Mouse (Mus musculus) liver, embryonic 12.5 days (tissue): ENCODE measurements around the gene Zkscan5. TPM values are rescaled to one million over a fixed set of nuclear protein-coding genes. Genes with fewer than 3 reads are reported as not detected.
"Not testable (repeated sequence)": the region's sequence is repeated elsewhere in the genome, so short reads cannot be mapped to it uniquely, and the experiment has no call there.

Experiments used
- ATAC-seq: fragments of 200-750 bp; cut with Nextera tagmentation; 2 replicates; pipeline ENCODE4 v1.8.0; 2017; ENCODE audit warnings: moderate number of reproducible peaks, mild to moderate bottlenecking, moderate library complexity
- H3K27ac ChIP-seq: fragments of 300-500 bp; sonication (generic); 2 replicates; pipeline ENCODE4 v1.5.1; 2016; ENCODE audit warnings: mild to moderate bottlenecking
- H3K27me3 ChIP-seq: fragments of 300-500 bp; sonication (generic); replicated peaks from 2 replicates; pipeline ENCODE4 v1.6.1; 2016; ENCODE audit warnings: mild to moderate bottlenecking, moderate library complexity
- H3K36me3 ChIP-seq: fragments of 300-500 bp; sonication (generic); 2 replicates; pipeline ENCODE4 v1.6.1; 2016; ENCODE audit warnings: mild to moderate bottlenecking, moderate library complexity
- H3K4me1 ChIP-seq: fragments of 300-500 bp; sonication (generic); 2 replicates; pipeline ENCODE4 v1.6.1; 2016
- H3K4me2 ChIP-seq: fragments of 300-500 bp; sonication (generic); 2 replicates; pipeline ENCODE4 v1.6.1; 2016; ENCODE audit warnings: mild to moderate bottlenecking, moderate library complexity
- H3K4me3 ChIP-seq: fragments of 300-500 bp; sonication (generic); 2 replicates; pipeline ENCODE4 v1.5.1; 2016; ENCODE audit warnings: mild to moderate bottlenecking, moderate library complexity
- H3K9ac ChIP-seq: fragments of 300-500 bp; sonication (generic); 2 replicates; pipeline ENCODE4 v1.6.1; 2016; ENCODE audit warnings: mild to moderate bottlenecking, moderate library complexity
- H3K9me3 ChIP-seq: fragments of 300-500 bp; sonication (generic); replicated peaks from 2 replicates; pipeline ENCODE4 v1.6.1; 2016; ENCODE audit warnings: mild to moderate bottlenecking, moderate library complexity
- WGBS: fragments of 180-500 bp; shearing (Covaris S2); methylation state at CpG from one replicate; pipeline ENCODE4 v1.1.7; 2016; ENCODE audit not compliant: insufficient replicate concordance; 5-methylcytosine and 5-hydroxymethylcytosine counted together
- polyA plus RNA-seq: library from polyadenylated mRNA; unstranded; fragments of >200 nt; fragmentation: Nextera tagmentation; extraction: Ambion mirVana; gene quantifications from 2 replicates; pipeline ENCODE4 v1.2.1, GENCODE M21; 2016

The Zkscan5 gene
- polyA plus RNA-seq, 1 experiment from 2014 or later, result 5.9 TPM

GRCm38 (mm10) chr5:145191962-145192361 lies 12.4 kb upstream of the Zkscan5 start, which contains the start of gene Atp5j2:
Gene Atp5j2, minus strand, starts transcription at chr5:145192062.
- no peak for ATAC-seq
- Histone ChIP-seq H3K27me3 (no peaks in the 10 kb centered on the region), H3K4me1 (peaks cover 30% of the 10 kb centered on the region), H3K9me3 (no peaks in the 10 kb centered on the region), H3K36me3 (peaks cover 54% of the 10 kb centered on the region), H3K4me2 (peak within 1 kb of the TSS; percentile 89), H3K9ac (peak within 1 kb of the TSS; percentile 89), H3K27ac (peak within 1 kb of the TSS; percentile 76), H3K4me3 (peak within 1 kb of the TSS; percentile 93)
- WGBS, result 83% methylated on average over 2 of the region's 2 CpGs

- H3K4me1 ChIP-seq, result peaks cover 39% of the 10 kb centered on the region
- H3K9ac ChIP-seq, result peak overlapping the region; percentile 93; the same call in 1 of the 2 replicates
Observed at GRCm38 (mm10) chr5:145200387-145200786, 4.0 kb upstream of the Zkscan5 start.

GRCm38 (mm10) chr5:145201321-145201991 lies 2.9 kb upstream of the Zkscan5 start, which contains the start of gene Zkscan14:
Gene Zkscan14, minus strand, starts transcription at chr5:145201868.
- Histone ChIP-seq H3K4me1 (peaks cover 46% of the 10 kb centered on the region), H3K4me3 (peak within 1 kb of the TSS; percentile 94), H3K4me2 (peak within 1 kb of the TSS; percentile 80), H3K36me3 (peaks cover 19% of the 10 kb centered on the region), H3K27ac (peak within 1 kb of the TSS; percentile 83), H3K9me3 (no peaks in the 10 kb centered on the region), H3K27me3 (no peaks in the 10 kb centered on the region), H3K9ac (peak within 1 kb of the TSS; percentile 93)
- peak; percentile 32 for ATAC-seq
- 1% methylated on average over 37 of the region's 37 CpGs for WGBS

More at GRCm38 (mm10) chr5:145200387-145200786, 4.0 kb upstream of the Zkscan5 start:
- Histone ChIP-seq H3K27ac (no peak overlapping the region), H3K9me3 (no peaks in the 10 kb centered on the region), H3K4me3 (peak overlapping the region; percentile 94), H3K4me2 (peak overlapping the region; percentile 77), H3K36me3 (peaks cover 28% of the 10 kb centered on the region), H3K27me3 (no peaks in the 10 kb centered on the region)
- no peak for ATAC-seq
- WGBS, result 67% methylated on average over 7 of the region's 7 CpGs

- Histone ChIP-seq H3K27ac (peak overlapping the region; percentile 83), H3K36me3 (peaks cover 22% of the 10 kb centered on the region), H3K27me3 (no peaks in the 10 kb centered on the region), H3K4me3 (no peak overlapping the region), H3K9me3 (no peaks in the 10 kb centered on the region), H3K4me1 (peaks cover 46% of the 10 kb centered on the region), H3K4me2 (peak overlapping the region; percentile 80; the same call in 1 of the 2 replicates), H3K9ac (no peak overlapping the region)
- no peak for ATAC-seq
- 36% methylated on average over 3 of the region's 3 CpGs for WGBS
Observed at GRCm38 (mm10) chr5:145202446-145202845, 1.9 kb upstream of the Zkscan5 start.

GRCm38 (mm10) chr5:145205041-145205440 lies 679 bp downstream of the Zkscan5 start:
- Histone ChIP-seq H3K4me3 (peak overlapping the region; percentile 72), H3K4me2 (peak overlapping the region; percentile 80), H3K36me3 (peaks cover 22% of the 10 kb centered on the region), H3K9ac (peak overlapping the region; percentile 77), H3K9me3 (no peaks in the 10 kb centered on the region), H3K27ac (peak overlapping the region; percentile 65), H3K27me3 (no peaks in the 10 kb centered on the region), H3K4me1 (peaks cover 42% of the 10 kb centered on the region)
- WGBS, result 15% methylated on average over 9 of the region's 9 CpGs
- no peak for ATAC-seq

- Histone ChIP-seq H3K4me3 (no peak overlapping the region), H3K9me3 (no peaks in the 10 kb centered on the region), H3K27me3 (no peaks in the 10 kb centered on the region), H3K4me1 (peaks cover 25% of the 10 kb centered on the region), H3K9ac (no peak overlapping the region), H3K27ac (no peak overlapping the region), H3K4me2 (no peak overlapping the region), H3K36me3 (peaks cover 42% of the 10 kb centered on the region)
- no peak for ATAC-seq
- 82% methylated on average over 6 of the region's 6 CpGs for WGBS
Observed at GRCm38 (mm10) chr5:145207385-145207784, 3.0 kb downstream of the Zkscan5 start.

GRCm38 (mm10) chr5:145207954-145208353 lies 3.6 kb downstream of the Zkscan5 start:
- H3K4me3 ChIP-seq, result no peak overlapping the region
- H3K36me3 ChIP-seq, result peaks cover 47% of the 10 kb centered on the region
- ATAC-seq, result no peak
- no peaks in the 10 kb centered on the region for H3K9me3 ChIP-seq
- no peaks in the 10 kb centered on the region for H3K27me3 ChIP-seq
- 73% methylated on average over 6 of the region's 6 CpGs for WGBS
- no peak overlapping the region for H3K9ac ChIP-seq
- H3K4me1 ChIP-seq, result peaks cover 19% of the 10 kb centered on the region
- no peak overlapping the region for H3K4me2 ChIP-seq
- H3K27ac ChIP-seq, result no peak overlapping the region

- H3K27me3 ChIP-seq, ATAC-seq, H3K4me3 ChIP-seq, H3K9ac ChIP-seq, H3K4me2 ChIP-seq, H3K27ac ChIP-seq, H3K9me3 ChIP-seq: not testable (repeated sequence)
- peaks cover 15% of the 10 kb centered on the region for H3K4me1 ChIP-seq
- H3K36me3 ChIP-seq, result peaks cover 50% of the 10 kb centered on the region
- WGBS, result 52% methylated on average over 11 of the region's 11 CpGs
Observed at GRCm38 (mm10) chr5:145208391-145208790, 4.0 kb downstream of the Zkscan5 start.

- no peak for ATAC-seq
- no peaks in the 10 kb centered on the region for H3K4me1 ChIP-seq
- peaks cover 71% of the 10 kb centered on the region for H3K36me3 ChIP-seq
- no peak overlapping the region for H3K4me2 ChIP-seq
- H3K9me3 ChIP-seq, result no peaks in the 10 kb centered on the region
- 85% methylated on average over 4 of the region's 4 CpGs for WGBS
- H3K4me3 ChIP-seq, result no peak overlapping the region
- no peak overlapping the region for H3K9ac ChIP-seq
- no peaks in the 10 kb centered on the region for H3K27me3 ChIP-seq
- no peak overlapping the region for H3K27ac ChIP-seq
Observed at GRCm38 (mm10) chr5:145211340-145211739, 7.0 kb downstream of the Zkscan5 start.

- Histone ChIP-seq H3K4me3 (no peak overlapping the region), H3K36me3 (peaks cover 64% of the 10 kb centered on the region), H3K9ac (no peak overlapping the region), H3K4me1 (no peaks in the 10 kb centered on the region), H3K27me3 (no peaks in the 10 kb centered on the region), H3K4me2 (no peak overlapping the region), H3K27ac (no peak overlapping the region), H3K9me3 (no peaks in the 10 kb centered on the region)
- WGBS, result 84% methylated on average over 4 of the region's 4 CpGs
- no peak for ATAC-seq
Observed at GRCm38 (mm10) chr5:145212216-145212615, 7.9 kb downstream of the Zkscan5 start.

- no peaks in the 10 kb centered on the region for H3K4me1 ChIP-seq
- no peak for ATAC-seq
- no peak overlapping the region for H3K27ac ChIP-seq
- no peak overlapping the region for H3K4me2 ChIP-seq
- no peak overlapping the region for H3K9ac ChIP-seq
- H3K9me3 ChIP-seq, result no peaks in the 10 kb centered on the region
- 74% methylated on average over 3 of the region's 3 CpGs for WGBS
- H3K36me3 ChIP-seq, result peaks cover 62% of the 10 kb centered on the region
- no peaks in the 10 kb centered on the region for H3K27me3 ChIP-seq
- H3K4me3 ChIP-seq, result no peak overlapping the region
Observed at GRCm38 (mm10) chr5:145213505-145213904, 9.1 kb downstream of the Zkscan5 start.

- no peak overlapping the region for H3K4me3 ChIP-seq
- no peaks in the 10 kb centered on the region for H3K4me1 ChIP-seq
- ATAC-seq, result no peak
- no peaks in the 10 kb centered on the region for H3K27me3 ChIP-seq
- no peak overlapping the region for H3K27ac ChIP-seq
- no peaks in the 10 kb centered on the region for H3K9me3 ChIP-seq
- no peak overlapping the region for H3K9ac ChIP-seq
- WGBS, result 60% methylated on average over 4 of the region's 4 CpGs
- peaks cover 68% of the 10 kb centered on the region for H3K36me3 ChIP-seq
- H3K4me2 ChIP-seq, result no peak overlapping the region
Observed at GRCm38 (mm10) chr5:145214679-145215078, 10.3 kb downstream of the Zkscan5 start.
